Mouse (Mus musculus) thymus, postnatal 36 days (tissue): ENCODE data around the gene Mael.

Experiments
- DNase-seq, 2 experiments: peaks; one replicate each; pipeline ENCODE4 v3.0.0; 2022; ENCODE audit warnings: mixed read lengths in 2 of 2

Gene Mael

GRCm38 (mm10) chr1:166152034-166152433 is 86.5 kb downstream of the Mael start:
- DNase-seq, result no peak

DNA sequence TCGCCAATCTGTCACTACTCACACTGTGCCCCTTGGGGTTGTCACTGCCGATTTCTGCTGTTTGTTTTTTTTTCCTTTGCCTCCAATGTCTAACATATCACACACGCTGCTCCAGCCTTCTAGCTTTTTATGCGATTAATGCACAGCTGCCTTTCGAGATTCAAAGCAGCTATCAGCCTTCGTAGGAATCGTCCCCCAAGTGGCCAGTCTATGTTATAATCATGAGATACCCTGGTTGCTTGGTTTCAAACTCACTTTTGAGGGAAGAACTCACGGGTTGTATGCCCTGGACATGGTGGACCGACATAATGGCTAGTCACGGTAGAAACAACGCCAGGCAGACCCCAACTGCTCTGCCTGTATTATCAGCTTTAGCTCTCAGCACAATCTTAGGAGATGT is 87.2 kb downstream of the Mael start:
- no peak for DNase-seq
